Mouse (Mus musculus): ENCODE results near the gene Pdzrn4.

The Pdzrn4 gene

DNA sequence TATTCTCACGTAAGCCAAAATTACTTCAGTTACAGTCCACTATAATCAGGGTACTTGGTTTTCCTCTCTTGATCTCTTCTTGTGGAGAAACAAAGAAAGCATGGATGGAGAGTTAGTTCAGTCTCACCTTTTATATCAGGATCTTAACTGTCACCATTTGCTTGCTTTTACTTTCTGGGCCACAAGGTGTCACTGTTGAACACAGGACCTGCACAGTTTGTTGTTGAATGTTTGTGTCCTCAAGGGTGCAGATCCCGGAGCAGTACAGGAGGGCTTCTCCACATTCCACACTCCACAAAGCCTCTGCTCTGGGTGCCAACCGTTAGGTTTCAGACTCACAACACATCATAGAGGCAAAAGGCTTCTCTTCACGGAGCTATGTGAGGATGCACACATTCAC lies 130.1 kb downstream of the Pdzrn4 start:
- H3K36me3 ChIP-seq (ENCODE audit: control insufficient read depth, insufficient read depth, low read length, poor library complexity, severe bottlenecking) = no peaks in the 10 kb centered on the region
- peak; percentile 5 for DNase-seq (ENCODE audit: low read depth, low spot score)

DNA sequence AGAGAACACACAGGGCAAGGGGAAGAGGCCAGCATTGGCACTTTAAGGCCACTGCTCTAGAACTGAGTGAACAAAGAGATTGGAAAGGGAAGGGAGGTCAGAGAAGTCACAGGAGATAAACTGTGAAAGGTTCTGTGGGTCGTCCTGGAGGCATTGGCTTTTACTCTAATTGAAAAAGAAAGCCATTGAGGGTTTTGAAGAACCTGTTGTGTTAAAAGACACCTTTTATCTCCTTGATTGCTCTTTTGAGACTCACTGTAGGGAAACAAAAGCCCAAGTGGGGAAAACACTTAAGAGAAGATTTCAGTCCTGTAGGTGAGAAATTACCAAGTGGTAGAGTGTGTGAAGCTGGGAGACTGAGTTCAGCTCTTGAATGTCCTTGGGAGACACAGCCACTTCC lies 146.6 kb downstream of the Pdzrn4 start:
- Histone ChIP-seq H3K36me3 (ENCODE audit: control insufficient read depth, insufficient read depth, low read length, poor library complexity, severe bottlenecking) (no peaks in the 10 kb centered on the region), H3K27me3 (ENCODE audit: control insufficient read depth, insufficient read depth, low read length, poor library complexity, severe bottlenecking) (no peaks in the 10 kb centered on the region)
- DNase-seq (ENCODE audit: low read depth, low spot score) = no peak

More for the DNA sequence above, 130.1 kb downstream of the Pdzrn4 start:
- H3K27me3 ChIP-seq (ENCODE audit: control insufficient read depth, insufficient read depth, low read length, poor library complexity, severe bottlenecking) = no peaks in the 10 kb centered on the region

DNA sequence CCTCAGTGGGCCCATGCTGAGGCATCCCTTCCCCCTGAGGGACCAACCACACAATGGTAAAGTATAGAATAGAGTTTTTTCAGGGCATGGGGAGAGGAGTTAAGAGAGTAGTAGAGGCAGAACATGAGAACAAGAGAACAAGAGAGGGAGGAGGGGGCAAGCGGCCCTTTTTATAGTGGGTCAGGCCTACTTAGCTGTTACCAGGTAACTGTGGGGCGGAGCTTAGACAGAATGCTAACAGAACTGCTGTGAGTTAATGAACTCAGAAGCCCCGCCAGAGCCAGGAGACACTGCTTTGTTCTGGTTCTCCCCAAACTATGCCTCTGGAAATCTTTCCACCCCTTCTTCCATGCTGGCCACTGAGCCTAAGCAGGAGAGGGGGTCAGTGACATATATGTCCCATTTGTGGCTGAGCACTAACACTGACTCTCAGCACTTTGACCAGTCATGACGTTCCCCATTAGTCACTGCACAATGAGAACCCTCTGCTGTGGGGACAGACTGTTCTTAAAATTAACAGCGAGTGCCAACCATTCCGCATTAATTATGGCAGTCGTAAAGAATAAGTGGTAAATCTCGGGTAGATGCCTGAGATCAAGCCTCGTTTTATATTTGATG lies 150.7 kb downstream of the Pdzrn4 start:
- Histone ChIP-seq H3K36me3 (ENCODE audit: control insufficient read depth, insufficient read depth, low read length, poor library complexity, severe bottlenecking) (no peaks in the 10 kb centered on the region), H3K27me3 (ENCODE audit: control insufficient read depth, insufficient read depth, low read length, poor library complexity, severe bottlenecking) (no peaks in the 10 kb centered on the region)
- no peak for DNase-seq (ENCODE audit: low read depth, low spot score)

DNA sequence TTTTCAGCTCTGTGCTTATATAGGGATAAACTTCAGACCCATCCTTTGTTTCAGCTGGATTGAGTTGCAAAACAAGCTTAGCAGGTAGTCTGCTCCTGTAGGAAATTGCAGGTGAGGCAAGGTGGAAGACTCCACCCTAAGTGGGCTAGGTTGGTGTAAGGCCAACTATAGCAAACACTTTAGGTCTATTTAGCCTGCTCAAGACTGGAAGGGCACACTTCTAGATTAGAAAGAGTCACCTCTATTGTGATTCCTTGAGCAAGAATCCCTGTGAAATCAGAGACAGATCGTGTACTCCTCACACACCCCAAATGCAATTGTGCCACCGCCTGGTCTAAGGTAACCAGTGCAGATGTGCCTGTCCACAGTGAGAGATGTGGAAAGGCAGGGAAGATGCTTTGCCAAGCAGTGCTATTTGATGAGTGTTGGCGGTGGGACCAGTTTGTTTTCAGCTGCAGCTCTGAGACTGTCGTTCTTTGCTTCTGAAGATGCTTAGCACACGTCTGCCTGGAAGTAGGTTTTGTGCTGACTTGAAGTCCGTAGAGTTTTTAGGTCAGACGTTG lies 158.4 kb downstream of the Pdzrn4 start:
- no peaks in the 10 kb centered on the region for H3K27me3 ChIP-seq (ENCODE audit: control insufficient read depth, insufficient read depth, low read length, poor library complexity, severe bottlenecking)
- no peaks in the 10 kb centered on the region for H3K36me3 ChIP-seq (ENCODE audit: control insufficient read depth, insufficient read depth, low read length, poor library complexity, severe bottlenecking)
- DNase-seq (ENCODE audit: low read depth, low spot score) = no peak

DNA sequence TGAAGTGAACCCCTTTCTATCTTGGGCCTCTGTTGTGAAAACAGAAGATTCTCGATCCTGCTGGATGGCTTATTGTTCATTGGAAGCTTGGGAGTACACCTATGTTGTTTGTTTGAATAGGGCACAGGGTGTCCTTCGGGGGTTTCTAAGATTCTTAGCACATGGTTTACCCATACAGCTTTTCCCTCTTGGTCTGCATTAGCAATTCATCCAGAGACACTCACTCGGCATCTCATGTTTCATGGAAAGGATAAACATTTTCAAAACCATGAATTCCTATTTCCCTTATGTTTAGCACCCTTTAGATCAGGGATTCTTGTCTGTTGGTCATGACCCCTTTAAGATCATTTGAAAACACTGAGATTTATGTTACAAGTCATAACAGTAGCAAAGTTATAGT lies 159.0 kb downstream of the Pdzrn4 start:
- no peaks in the 10 kb centered on the region for H3K27me3 ChIP-seq (ENCODE audit: control insufficient read depth, insufficient read depth, low read length, poor library complexity, severe bottlenecking)
- no peak for DNase-seq (ENCODE audit: low read depth, low spot score)
- no peaks in the 10 kb centered on the region for H3K36me3 ChIP-seq (ENCODE audit: control insufficient read depth, insufficient read depth, low read length, poor library complexity, severe bottlenecking)

- no peaks in the 10 kb centered on the region for H3K27me3 ChIP-seq (ENCODE audit: control insufficient read depth, insufficient read depth, low read length, poor library complexity, severe bottlenecking)
- no peak for DNase-seq (ENCODE audit: low read depth, low spot score)
- no peaks in the 10 kb centered on the region for H3K36me3 ChIP-seq (ENCODE audit: control insufficient read depth, insufficient read depth, low read length, poor library complexity, severe bottlenecking)
Measured at GRCm38 (mm10) chr15:92558592-92558991, 161.9 kb downstream of the Pdzrn4 start.

GRCm38 (mm10) chr15:92562149-92562548 lies 165.5 kb downstream of the Pdzrn4 start:
- no peak for DNase-seq (ENCODE audit: low read depth, low spot score)
- Histone ChIP-seq H3K27me3 (ENCODE audit: control insufficient read depth, insufficient read depth, low read length, poor library complexity, severe bottlenecking) (no peaks in the 10 kb centered on the region), H3K36me3 (ENCODE audit: control insufficient read depth, insufficient read depth, low read length, poor library complexity, severe bottlenecking) (no peaks in the 10 kb centered on the region)

DNA sequence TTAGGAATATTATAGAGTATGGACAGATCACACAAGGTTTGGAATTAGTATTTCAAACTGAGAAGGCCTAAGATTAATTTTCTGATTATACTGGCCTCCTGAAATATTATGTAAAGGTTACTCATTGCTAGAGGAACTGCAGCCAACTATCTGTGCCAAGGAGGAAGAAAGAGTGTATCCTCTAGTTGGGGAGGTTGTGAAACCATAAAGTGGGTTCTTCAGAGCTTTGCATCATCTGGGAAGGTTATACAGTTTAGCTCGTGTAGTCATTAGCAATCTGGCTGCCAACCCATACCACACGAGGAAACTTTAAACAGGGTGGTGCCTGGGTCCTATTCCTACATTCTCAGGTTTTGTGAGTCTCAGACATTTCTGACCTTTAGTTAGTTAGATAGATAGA lies 166.9 kb downstream of the Pdzrn4 start:
- Histone ChIP-seq H3K27me3 (ENCODE audit: control insufficient read depth, insufficient read depth, low read length, poor library complexity, severe bottlenecking) (no peaks in the 10 kb centered on the region), H3K36me3 (ENCODE audit: control insufficient read depth, insufficient read depth, low read length, poor library complexity, severe bottlenecking) (no peaks in the 10 kb centered on the region)
- DNase-seq (ENCODE audit: low read depth, low spot score) = no peak

DNA sequence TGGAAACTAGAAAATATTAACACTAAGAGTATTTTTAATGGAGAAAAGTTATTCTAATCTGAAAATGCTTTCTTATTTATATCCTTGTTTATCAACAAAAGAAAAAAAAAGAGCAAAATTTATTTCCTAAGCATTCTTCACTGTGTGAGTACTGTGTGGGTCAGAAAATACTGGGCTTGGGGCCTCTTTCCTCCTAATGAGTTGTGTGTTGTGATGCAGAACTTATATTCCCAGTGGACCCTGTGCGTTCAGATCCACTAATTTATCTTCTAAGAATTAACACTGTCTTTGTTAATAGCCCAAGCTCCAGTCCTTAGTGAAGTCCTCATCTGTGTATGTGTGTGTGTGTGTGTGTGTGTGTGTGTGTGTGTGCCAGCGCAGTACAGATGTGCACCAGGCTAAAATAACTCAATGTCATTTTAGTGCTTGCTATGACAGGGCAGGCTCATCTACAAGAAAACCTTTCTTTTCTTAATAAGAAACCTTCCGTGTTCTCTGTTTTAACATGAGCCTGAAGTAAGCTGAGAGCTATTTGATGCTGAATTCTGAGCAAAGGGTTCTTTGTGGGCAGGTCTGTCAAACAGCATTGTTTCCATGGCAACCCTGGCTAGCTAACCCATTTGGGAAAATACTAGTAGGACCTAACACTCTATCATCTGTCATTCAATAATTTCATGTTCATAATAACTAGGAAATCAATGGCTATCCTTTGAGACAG lies 174.0 kb downstream of the Pdzrn4 start:
- Histone ChIP-seq H3K36me3 (ENCODE audit: control insufficient read depth, insufficient read depth, low read length, poor library complexity, severe bottlenecking) (no peaks in the 10 kb centered on the region), H3K27me3 (ENCODE audit: control insufficient read depth, insufficient read depth, low read length, poor library complexity, severe bottlenecking) (no peaks in the 10 kb centered on the region)
- DNase-seq (ENCODE audit: low read depth, low spot score) = no peak

- H3K36me3 ChIP-seq (ENCODE audit: control insufficient read depth, insufficient read depth, low read length, poor library complexity, severe bottlenecking) = no peaks in the 10 kb centered on the region
- no peak for DNase-seq (ENCODE audit: low read depth, low spot score)
- H3K27me3 ChIP-seq (ENCODE audit: control insufficient read depth, insufficient read depth, low read length, poor library complexity, severe bottlenecking) = no peaks in the 10 kb centered on the region
Measured at GRCm38 (mm10) chr15:92571244-92571539, 174.5 kb downstream of the Pdzrn4 start.

DNA sequence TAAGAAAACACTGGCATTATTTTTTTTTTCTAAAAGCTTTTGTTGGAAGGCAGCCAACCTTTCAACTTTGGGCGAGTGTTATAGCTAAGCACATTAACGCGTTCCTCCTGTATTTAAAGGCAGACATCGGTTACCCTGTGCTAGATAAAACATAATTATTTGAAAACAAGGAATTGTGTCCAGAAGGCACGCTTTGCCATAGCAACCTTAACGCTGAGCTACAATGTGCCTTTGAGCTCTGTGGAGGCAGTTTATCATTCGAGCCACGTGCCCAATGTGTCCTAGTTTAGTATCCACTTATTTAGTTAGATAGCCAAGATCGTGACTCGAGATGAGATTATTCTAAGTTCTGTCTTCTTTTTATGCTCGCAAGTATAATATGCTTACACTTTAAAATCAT lies 180.8 kb downstream of the Pdzrn4 start:
- H3K36me3 ChIP-seq (ENCODE audit: control insufficient read depth, insufficient read depth, low read length, poor library complexity, severe bottlenecking) = no peaks in the 10 kb centered on the region
- H3K27me3 ChIP-seq (ENCODE audit: control insufficient read depth, insufficient read depth, low read length, poor library complexity, severe bottlenecking) = no peaks in the 10 kb centered on the region
- DNase-seq (ENCODE audit: low read depth, low spot score) = no peak

GRCm38 (mm10) chr15:92580217-92580616 lies 183.5 kb downstream of the Pdzrn4 start:
- no peak for DNase-seq (ENCODE audit: low read depth, low spot score)
- H3K27me3 ChIP-seq (ENCODE audit: control insufficient read depth, insufficient read depth, low read length, poor library complexity, severe bottlenecking) = no peaks in the 10 kb centered on the region
- no peaks in the 10 kb centered on the region for H3K36me3 ChIP-seq (ENCODE audit: control insufficient read depth, insufficient read depth, low read length, poor library complexity, severe bottlenecking)

DNA sequence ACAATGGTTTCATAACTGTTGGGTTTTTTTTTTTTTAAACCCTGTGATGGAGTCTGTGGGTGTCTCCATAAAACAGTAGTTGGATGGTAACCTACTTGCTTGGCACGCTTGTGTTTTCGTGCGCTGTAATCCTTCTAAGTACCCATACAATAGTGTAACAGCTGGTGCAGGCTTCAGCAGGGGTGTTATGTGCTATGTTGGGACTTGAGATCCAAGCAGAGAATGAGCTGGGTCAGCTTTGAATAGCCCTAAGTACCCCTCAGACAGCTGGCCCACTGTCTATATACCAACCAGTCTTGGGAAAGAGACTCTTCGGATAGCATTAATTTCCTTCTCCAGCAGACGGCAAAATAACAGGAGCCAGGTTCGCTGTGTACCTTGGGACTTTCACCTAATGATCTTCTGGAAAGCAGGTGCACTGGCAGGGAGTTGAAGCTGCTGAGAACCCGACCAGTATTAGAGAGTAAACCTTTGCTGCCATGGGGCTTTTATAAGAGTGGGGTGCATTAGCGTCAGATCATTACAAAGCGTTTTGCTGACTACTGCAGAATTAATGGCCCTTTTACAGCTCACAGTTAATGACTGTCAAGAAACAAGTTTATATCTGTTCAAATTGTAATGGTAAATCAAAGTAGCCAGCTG lies 184.2 kb downstream of the Pdzrn4 start:
- no peaks in the 10 kb centered on the region for H3K27me3 ChIP-seq (ENCODE audit: control insufficient read depth, insufficient read depth, low read length, poor library complexity, severe bottlenecking)
- no peak for DNase-seq (ENCODE audit: low read depth, low spot score)

DNA sequence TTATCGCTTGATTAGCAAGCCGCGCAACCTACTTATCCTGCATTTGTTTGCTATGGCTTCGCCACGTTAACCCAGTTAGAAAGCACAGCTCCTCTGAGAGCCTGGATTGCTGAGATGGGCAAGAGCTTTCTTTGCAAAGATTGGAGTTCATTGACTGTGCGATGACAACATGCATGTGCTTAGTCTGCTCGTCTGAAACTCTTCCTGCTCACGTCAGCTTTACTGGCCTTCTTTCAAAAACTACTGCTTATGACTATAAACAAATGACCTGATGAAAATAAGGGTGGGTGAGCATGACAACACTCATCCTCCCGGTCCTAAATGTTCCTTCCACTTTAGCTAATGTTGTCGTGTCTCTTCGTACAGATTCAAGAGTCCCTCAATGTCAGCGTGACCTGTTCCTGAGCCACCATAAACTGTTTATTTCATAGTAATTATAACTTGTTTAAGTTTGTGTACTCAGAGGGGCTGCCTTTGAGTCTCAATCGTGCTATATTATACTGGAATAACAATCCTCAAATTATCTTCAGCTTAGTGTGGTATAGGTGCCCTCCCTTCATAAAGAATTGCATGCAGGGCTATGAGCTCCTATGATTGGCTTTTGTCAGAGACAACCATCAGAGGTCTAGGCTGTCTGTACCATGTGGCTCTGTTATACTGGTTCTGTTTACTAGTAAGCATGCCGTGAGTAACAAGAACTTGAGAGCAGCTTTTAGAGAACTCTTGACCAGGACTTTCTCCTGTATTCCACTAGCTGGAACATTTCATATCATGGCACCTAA lies 187.9 kb downstream of the Pdzrn4 start:
- DNase-seq (ENCODE audit: low read depth, low spot score) = no peak
- no peaks in the 10 kb centered on the region for H3K36me3 ChIP-seq (ENCODE audit: control insufficient read depth, insufficient read depth, low read length, poor library complexity, severe bottlenecking)
- H3K27me3 ChIP-seq (ENCODE audit: control insufficient read depth, insufficient read depth, low read length, poor library complexity, severe bottlenecking) = no peaks in the 10 kb centered on the region

More for the DNA sequence above, 184.2 kb downstream of the Pdzrn4 start:
- no peaks in the 10 kb centered on the region for H3K36me3 ChIP-seq (ENCODE audit: control insufficient read depth, insufficient read depth, low read length, poor library complexity, severe bottlenecking)

DNA sequence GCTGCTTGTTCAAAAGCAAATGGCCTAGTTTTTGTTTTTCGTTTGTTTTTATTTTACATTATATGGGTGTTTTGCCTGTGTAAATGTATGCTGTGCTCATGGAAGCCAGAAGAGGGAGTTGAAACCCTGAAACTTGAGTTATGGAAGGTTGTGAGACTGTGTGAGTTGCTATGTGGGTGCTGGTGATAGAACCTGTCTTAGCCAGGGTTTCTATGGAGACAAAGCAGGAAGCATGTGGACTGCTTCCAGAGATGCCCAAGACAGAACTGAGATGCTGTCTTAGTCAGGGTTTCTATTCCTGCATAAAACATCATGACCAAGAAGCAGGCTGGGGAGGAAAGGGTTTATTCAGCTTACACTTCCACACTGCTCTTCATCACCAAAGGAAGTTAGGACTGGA lies 190.8 kb downstream of the Pdzrn4 start:
- DNase-seq (ENCODE audit: low read depth, low spot score) = no peak
- no peaks in the 10 kb centered on the region for H3K27me3 ChIP-seq (ENCODE audit: control insufficient read depth, insufficient read depth, low read length, poor library complexity, severe bottlenecking)
- no peaks in the 10 kb centered on the region for H3K36me3 ChIP-seq (ENCODE audit: control insufficient read depth, insufficient read depth, low read length, poor library complexity, severe bottlenecking)

Data from splenic B cell, adult 2 months (primary cell).